Comparison of ENCODE assay signal across 8 mouse cellular contexts in genomic region chr1:143803537-143803936, GRCm38 (mm10). TPM values are rescaled to one million over a fixed set of nuclear protein-coding genes. Genes with fewer than 3 reads are reported as not detected.
A peak's percentile ranks its signal among the peaks of the same experiment; 100 is the strongest.
DNase-seq lines count a peak whose midpoint lies in the region; ATAC-seq and TF ChIP-seq lines count a peak whose summit lies in the region.

No protein-coding gene starts in this region.

- H3K4me1 ChIP-seq in heart, embryonic 10.5 days, result no peaks in the 10 kb centered on the region
- H3K4me1 ChIP-seq in forebrain, embryonic 16.5 days (replicated peaks; ENCODE audit: control insufficient read depth, insufficient read depth, low read length), result no peaks in the 10 kb centered on the region
- no peaks in the 10 kb centered on the region for H3K4me1 ChIP-seq in liver, embryonic 12.5 days

- H3K27ac ChIP-seq in heart, embryonic 10.5 days, result no peak overlapping the region
- no peak overlapping the region for H3K27ac ChIP-seq in forebrain, embryonic 16.5 days (ENCODE audit: low read length)
- H3K27ac ChIP-seq in liver, embryonic 12.5 days, result no peak overlapping the region

- H3K9me3 ChIP-seq in heart, embryonic 10.5 days, result no peaks in the 10 kb centered on the region
- no peaks in the 10 kb centered on the region for H3K9me3 ChIP-seq in forebrain, embryonic 16.5 days (ENCODE audit: control insufficient read depth, low read length)
- H3K9me3 ChIP-seq in liver, embryonic 12.5 days (replicated peaks), result no peaks in the 10 kb centered on the region

- POLR2A ChIA-PET in Patski (lab: Charles Lee), result interaction anchor here (0.7 kb wide), 1 partner anchor 203 kb away, joined by 3 read pairs; no protein-coding TSS in a partner anchor

- DNase-seq in heart, adult 8-10 months (ENCODE audit: low spot score), result peak; percentile 82
- no peak for DNase-seq in heart, embryonic 10.5 days (ENCODE audit: low spot score)
- peak; percentile 75 for DNase-seq in A20 (ENCODE audit: low read depth, low spot score)
- peak; percentile 31 for DNase-seq in Patski (ENCODE audit: low read depth, low spot score)
- peak; percentile 43 for DNase-seq in retina, adult 2 months (ENCODE audit: low read depth, low spot score)
- no peak for DNase-seq in urinary bladder, adult 2 months (ENCODE audit: low spot score)

- H3K4me2 ChIP-seq in forebrain, embryonic 16.5 days (ENCODE audit: low read length), result no peak overlapping the region
- no peak overlapping the region for H3K4me2 ChIP-seq in liver, embryonic 12.5 days

- in situ Hi-C loops in Patski (cut with MboI; ENCODE audit: low pct_unique_long_range_greater_than_20kb), result loop anchor here (10.0 kb wide), 3 partner anchors 401 to 571 kb away; partner anchors contain the start of gene Rgs1

- peak; percentile 41 for TF ChIP-seq CTCF in Patski (IDR thresholded peaks at IDR 0.05)

- H3K9ac ChIP-seq in forebrain, embryonic 16.5 days (replicated peaks; ENCODE audit: low read depth, low read length), result no peak overlapping the region
- H3K9ac ChIP-seq in liver, embryonic 12.5 days, result no peak overlapping the region

- ATAC-seq in Patski, result peak; percentile 78
- peak; percentile 89 for ATAC-seq in forebrain, embryonic 16.5 days
- ATAC-seq in liver, embryonic 12.5 days, result peak; percentile 59; the same call in 1 of the 2 replicates

- WGBS in heart, embryonic 10.5 days, result 42% methylated on average over 4 of the region's 4 CpGs
- WGBS in forebrain, embryonic 16.5 days, result 34% methylated on average over 4 of the region's 4 CpGs
- 37% methylated on average over 4 of the region's 4 CpGs for WGBS in liver, embryonic 12.5 days (ENCODE audit: insufficient replicate concordance)

- no peaks in the 10 kb centered on the region for H3K27me3 ChIP-seq in heart, embryonic 10.5 days (ENCODE audit: insufficient read depth, poor library complexity, severe bottlenecking)
- no peaks in the 10 kb centered on the region for H3K27me3 ChIP-seq in Patski
- H3K27me3 ChIP-seq in forebrain, embryonic 16.5 days (replicated peaks; ENCODE audit: control insufficient read depth, insufficient read depth, low read length), result no peaks in the 10 kb centered on the region
- H3K27me3 ChIP-seq in liver, embryonic 12.5 days (replicated peaks), result no peaks in the 10 kb centered on the region

- CTCF ChIA-PET in Patski (lab: Charles Lee), result interaction anchor here (0.8 to 3.8 kb wide), 13 partner anchors 8 to 603 kb away, joined by 3 to 17 read pairs (median 4); partner anchors contain the start of genes Rgs2, Trove2 and Uchl5

- H3K36me3 ChIP-seq in heart, embryonic 10.5 days, result peaks cover 20% of the 10 kb centered on the region
- peaks cover 2% of the 10 kb centered on the region; the same call in 1 of the 2 replicates for H3K36me3 ChIP-seq in forebrain, embryonic 16.5 days (ENCODE audit: control insufficient read depth, insufficient read depth)
- peaks cover 44% of the 10 kb centered on the region for H3K36me3 ChIP-seq in liver, embryonic 12.5 days

- no peak overlapping the region for H3K4me3 ChIP-seq in heart, embryonic 10.5 days
- no peak overlapping the region for H3K4me3 ChIP-seq in forebrain, embryonic 16.5 days (replicated peaks; ENCODE audit: low read length)
- no peak overlapping the region for H3K4me3 ChIP-seq in liver, embryonic 12.5 days

RNA-seq across cellular contexts. Expression of gene Uchl5, which starts 26.5 kb away (rescaled TPM):
- total RNA-seq in heart, adult 8-10 months (2022), result 10 to 100 TPM; 15.6 to 21.7 (median 18.2) TPM
- polyA plus RNA-seq in heart, embryonic 10.5 days (2016; fragmentation: Nextera tagmentation; extraction: Ambion mirVana), result 88.5 and 109 TPM in 2 replicates
- 49.5 TPM for polyA plus RNA-seq in Patski (2021)
- 70.5 and 72.9 TPM in 2 replicates for polyA plus RNA-seq in forebrain, embryonic 16.5 days (2015; fragmentation: Nextera tagmentation; extraction: Ambion mirVana)
- 117 and 128 TPM in 2 replicates for polyA plus RNA-seq in liver, embryonic 12.5 days (2016; fragmentation: Nextera tagmentation; extraction: Ambion mirVana)
- polyA plus RNA-seq in urinary bladder, adult 2 months (2012; rRNA removed), result 17.1 and 18.4 TPM in 2 replicates

RNA-seq across cellular contexts. Expression of gene Trove2, which starts 26.7 kb away (rescaled TPM):
- total RNA-seq in heart, adult 8-10 months (2022), result 1 to 10 TPM; 9.0 to 9.5 (median 9.2) TPM
- 14.2 and 16.6 TPM in 2 replicates for polyA plus RNA-seq in heart, embryonic 10.5 days (2016; fragmentation: Nextera tagmentation; extraction: Ambion mirVana)
- 16.5 TPM for polyA plus RNA-seq in Patski (2021)
- 53.1 and 63.4 TPM in 2 replicates for polyA plus RNA-seq in forebrain, embryonic 16.5 days (2015; fragmentation: Nextera tagmentation; extraction: Ambion mirVana)
- polyA plus RNA-seq in liver, embryonic 12.5 days (2016; fragmentation: Nextera tagmentation; extraction: Ambion mirVana), result 4.1 and 4.6 TPM in 2 replicates
- 7.7 and 10.3 TPM in 2 replicates for polyA plus RNA-seq in urinary bladder, adult 2 months (2012; rRNA removed)

Comparison
In these comparisons a context has a peak if more than half of its experiments do, and no peak if none do; other contexts are left out.
1. DNase-seq: peak in heart, adult 8-10 months (single experiment), A20 (single experiment), Patski (single experiment) and retina, adult 2 months (single experiment); none in heart, embryonic 10.5 days (single experiment) and urinary bladder, adult 2 months (single experiment).
2. Peak in every context shown above with its lines, with median percentiles within 50 percentile points of each other: ATAC-seq.